Mouse (Mus musculus) ovary, postnatal 10 days (tissue): ENCODE data around the gene Ndufb8.

ENCODE experiments used
- DNase-seq: peaks from one replicate; pipeline ENCODE4 v3.0.0; 2022; ENCODE audit warnings: low spot score

Ndufb8 gene

DNA sequence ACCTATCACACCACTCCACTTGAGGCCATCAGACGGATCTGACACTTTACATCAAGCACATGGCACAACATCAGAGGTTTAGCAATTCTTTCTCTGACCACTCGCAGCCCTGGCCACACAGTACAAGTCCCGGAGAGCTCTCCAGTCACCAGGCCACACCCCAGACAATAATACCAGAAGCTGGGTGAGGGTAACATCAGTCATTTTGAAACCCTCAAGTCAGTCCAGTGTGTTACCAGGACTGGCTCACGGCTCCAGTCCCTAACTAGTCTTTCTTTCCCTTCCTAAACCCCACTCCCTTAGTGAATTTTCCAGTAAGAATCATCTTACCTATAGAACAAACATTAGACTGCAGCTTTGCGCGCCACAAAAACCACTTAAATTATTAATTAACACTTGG is 25.2 kb downstream of the Ndufb8 start:
- no peak for DNase-seq

- DNase-seq = no peak
These were observed 29.6 kb downstream of the Ndufb8 start for GRCm38 (mm10) chr19:44525551-44526205.

DNA sequence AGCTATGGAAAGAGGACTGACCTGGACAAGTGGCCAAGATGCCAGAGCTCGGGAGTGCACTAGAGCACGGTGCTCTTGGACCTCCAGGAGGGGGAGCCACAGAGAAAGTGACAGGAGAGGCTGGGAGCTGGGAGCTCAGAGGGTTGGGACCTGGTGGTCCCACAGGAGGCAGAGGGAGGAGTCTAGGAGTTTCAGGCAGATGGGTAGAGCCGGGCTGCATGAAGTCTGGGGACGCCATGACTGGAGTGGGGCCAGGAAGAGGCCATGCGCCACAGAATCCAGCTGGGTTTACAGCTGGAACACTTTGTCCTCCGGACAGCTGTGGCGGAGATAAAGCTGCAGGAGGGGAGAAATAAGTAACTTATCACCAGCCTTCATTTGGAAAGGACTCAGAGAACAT is 36.1 kb downstream of the Ndufb8 start:
- no peak for DNase-seq

DNA sequence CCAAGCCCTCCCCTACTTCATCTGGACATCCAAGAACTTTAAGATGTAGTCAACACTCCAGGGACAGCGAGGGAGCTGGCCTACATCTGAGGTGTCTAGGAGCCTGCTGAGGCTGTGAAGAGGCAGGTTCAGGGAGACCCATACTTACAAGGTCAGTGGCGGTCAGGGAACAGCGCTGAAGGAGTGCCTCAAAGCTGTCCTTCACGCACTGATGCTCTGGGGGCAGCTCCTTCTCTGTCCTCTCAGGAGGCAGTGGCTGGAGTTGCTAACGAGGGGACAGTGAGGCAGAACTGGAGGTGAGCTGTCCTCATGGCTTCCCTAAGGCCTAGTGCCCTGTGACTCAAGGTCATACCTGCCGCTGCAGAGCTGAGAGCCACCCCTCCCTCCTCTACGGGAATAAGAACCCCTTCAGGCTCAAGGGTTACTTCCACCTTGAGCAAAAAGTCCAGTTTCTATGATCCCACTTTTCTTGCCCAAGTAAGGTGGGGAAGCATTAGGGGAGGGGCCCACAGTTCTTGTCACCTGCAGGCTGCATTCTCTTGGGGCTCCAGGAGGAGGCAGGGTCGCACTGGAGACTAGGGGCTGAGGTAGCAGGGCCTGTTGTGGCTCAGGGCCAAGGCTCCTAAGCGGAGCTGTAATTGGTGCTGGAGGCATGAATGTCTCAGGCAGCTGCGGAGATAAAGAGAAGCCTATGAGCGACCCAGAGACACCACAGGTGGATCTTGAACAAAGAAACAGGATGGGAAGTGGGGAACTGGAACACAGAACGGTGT is 37.1 kb downstream of the Ndufb8 start:
- DNase-seq = no peak

GRCm38 (mm10) chr19:44515769-44516168 is 39.5 kb downstream of the Ndufb8 start:
- DNase-seq = no peak

GRCm38 (mm10) chr19:44514521-44515451 is 40.5 kb downstream of the Ndufb8 start:
- no peak for DNase-seq

DNA sequence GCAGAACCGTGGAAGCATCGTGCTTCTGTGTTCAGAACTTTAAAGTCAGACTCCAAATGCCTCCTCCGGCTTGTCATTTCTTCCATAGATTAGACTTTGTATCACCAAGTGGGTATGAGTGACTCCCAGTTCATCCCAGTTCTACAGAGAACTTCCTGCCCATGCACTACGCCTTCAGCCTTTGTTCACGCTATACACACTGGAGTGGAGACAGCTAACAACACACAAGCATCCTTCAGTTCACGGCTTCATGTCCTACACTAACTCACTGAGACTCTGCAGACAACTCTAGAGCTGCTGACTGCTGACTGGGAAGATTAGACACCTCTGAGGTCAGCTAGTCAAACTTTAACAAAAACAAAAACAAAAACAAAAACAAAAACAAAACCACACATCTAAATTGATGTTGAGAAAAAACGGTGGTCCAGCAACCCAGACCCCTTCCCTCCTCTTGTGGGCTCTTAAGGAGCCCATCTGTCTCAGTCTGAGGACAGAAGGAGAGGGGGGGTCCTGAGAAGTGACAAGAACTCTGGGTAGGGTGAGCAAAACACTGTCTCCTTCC is 41.2 kb downstream of the Ndufb8 start:
- no peak for DNase-seq

- no peak for DNase-seq
These were observed 42.0 kb downstream of the Ndufb8 start for GRCm38 (mm10) chr19:44513054-44513833.

DNA sequence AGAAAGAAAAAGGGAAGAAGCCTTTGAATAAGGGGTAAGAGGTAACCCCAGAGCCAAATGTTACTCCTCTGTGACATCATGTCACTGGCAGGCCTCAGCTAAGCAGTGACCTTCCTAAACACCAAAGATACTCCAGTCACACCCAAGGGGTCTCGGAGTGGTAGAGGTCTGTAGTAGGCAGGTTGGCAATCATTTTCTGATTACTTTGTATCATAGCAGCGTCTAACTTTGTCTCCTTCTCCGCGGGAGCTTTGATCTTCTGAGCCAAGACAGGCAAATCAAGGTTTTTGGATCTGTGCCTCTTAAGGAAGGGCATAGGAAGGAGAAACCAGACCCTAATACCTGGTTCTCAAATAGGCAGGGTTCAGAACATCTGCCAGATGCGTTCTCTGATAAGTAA is 42.6 kb downstream of the Ndufb8 start:
- no peak for DNase-seq

GRCm38 (mm10) chr19:44511451-44512231 is 43.6 kb downstream of the Ndufb8 start:
- DNase-seq = no peak

DNA sequence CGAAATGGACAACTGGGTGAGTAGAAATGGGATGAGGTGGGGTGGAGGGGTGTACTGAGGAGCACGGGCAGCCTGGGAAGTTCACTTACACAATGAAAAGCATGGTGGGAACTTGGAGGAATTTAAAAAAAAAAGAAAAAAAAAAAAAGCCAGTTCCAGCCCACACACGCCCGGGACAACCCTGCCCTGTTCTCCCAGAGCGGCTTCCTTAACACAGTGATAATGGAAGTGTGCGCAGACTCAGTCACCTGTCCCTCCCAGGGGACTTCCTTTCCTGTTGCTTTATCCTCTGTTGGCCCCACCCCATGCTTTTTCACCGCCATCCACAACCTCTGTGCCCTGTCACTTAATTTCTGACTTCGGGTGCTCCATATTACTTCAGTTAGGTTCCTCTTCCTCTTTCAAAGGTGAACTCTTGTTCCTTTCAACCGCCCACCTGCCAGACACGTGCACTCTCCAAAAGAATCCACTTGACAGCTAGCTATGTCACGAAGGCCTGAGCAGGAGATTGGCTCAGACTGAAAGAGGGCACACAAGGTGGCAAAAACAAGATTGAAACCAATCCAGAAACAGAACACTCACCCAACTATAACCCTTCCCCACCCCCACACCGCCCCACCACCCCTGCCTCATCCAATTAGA is 44.6 kb downstream of the Ndufb8 start:
- DNase-seq = no peak

GRCm38 (mm10) chr19:44502741-44503140 is 52.5 kb downstream of the Ndufb8 start:
- DNase-seq = no peak

- no peak for DNase-seq
These were observed 53.3 kb downstream of the Ndufb8 start for GRCm38 (mm10) chr19:44501925-44502324.

- no peak for DNase-seq
These were observed 55.0 kb downstream of the Ndufb8 start for GRCm38 (mm10) chr19:44500240-44500639.

- DNase-seq = no peak
These were observed 56.3 kb downstream of the Ndufb8 start for GRCm38 (mm10) chr19:44498936-44499335.
